Mouse (Mus musculus) midbrain, embryonic 10.5 days (tissue): Measurements from ENCODE around the gene Gfra1. TPM values are rescaled to one million over a fixed set of nuclear protein-coding genes. Genes with fewer than 3 reads are reported as not detected.

Source experiments
- DNase-seq: peaks from one replicate; pipeline ENCODE4 v3.0.0-alpha.2; 2017; ENCODE audit warnings: low spot score
- H3K27ac ChIP-seq: fragments of 300-500 bp; sonication (generic); replicated peaks from 2 replicates; pipeline ENCODE4 v1.5.1; 2016; ENCODE audit warnings: mild to moderate bottlenecking
- H3K27me3 ChIP-seq: fragments of 300-500 bp; sonication (generic); 2 replicates; pipeline ENCODE4 v1.6.1; 2016; ENCODE audit warnings: low read depth, mild to moderate bottlenecking; ENCODE audit not compliant: poor library complexity, severe bottlenecking
- H3K36me3 ChIP-seq: fragments of 300-500 bp; sonication (generic); 2 replicates; pipeline ENCODE4 v1.6.1; 2016; ENCODE audit warnings: mild to moderate bottlenecking, moderate library complexity
- H3K4me1 ChIP-seq: fragments of 300-500 bp; sonication (generic); 2 replicates; pipeline ENCODE4 v1.6.1; 2016
- H3K4me3 ChIP-seq: fragments of 300-500 bp; sonication (generic); 2 replicates; pipeline ENCODE4 v1.5.1; 2016; ENCODE audit warnings: mild to moderate bottlenecking, moderate library complexity
- H3K9me3 ChIP-seq: fragments of 300-500 bp; sonication (generic); replicated peaks from 2 replicates; pipeline ENCODE4 v1.6.1; 2016; ENCODE audit warnings: mild to moderate bottlenecking
- WGBS: fragments of 180-500 bp; shearing (Covaris S2); methylation state at CpG from one replicate; pipeline ENCODE4 v1.1.7; 2016; 5-methylcytosine and 5-hydroxymethylcytosine counted together
- polyA plus RNA-seq: library from polyadenylated mRNA; unstranded; fragments of >200 nt; fragmentation: Nextera tagmentation; extraction: Ambion mirVana; gene quantifications from 2 replicates; pipeline ENCODE4 v1.2.1, GENCODE M21; 2016

Gene Gfra1
- polyA plus RNA-seq, 1 experiment from 2014 or later: 22.1 TPM

GRCm38 (mm10) chr19:58377969-58378368 is 77.7 kb downstream of the Gfra1 start:
- Histone ChIP-seq H3K27ac (no peak overlapping the region; the same call in 1 of the 2 replicates), H3K27me3 (no peaks in the 10 kb centered on the region)

GRCm38 (mm10) chr19:58376675-58377102 is 79.0 kb downstream of the Gfra1 start:
- no peak for DNase-seq
- 76% methylated on average over 8 of the region's 8 CpGs for WGBS
- peaks cover 29% of the 10 kb centered on the region for H3K4me1 ChIP-seq

More at GRCm38 (mm10) chr19:58377969-58378368, 77.7 kb downstream of the Gfra1 start:
- WGBS: 92% methylated on average over 8 of the region's 8 CpGs
- DNase-seq: no peak
- no peaks in the 10 kb centered on the region for H3K36me3 ChIP-seq
- H3K4me1 ChIP-seq: peaks cover 17% of the 10 kb centered on the region; the same call in 1 of the 2 replicates
- H3K9me3 ChIP-seq: no peaks in the 10 kb centered on the region
- H3K4me3 ChIP-seq: no peak overlapping the region

GRCm38 (mm10) chr19:58374648-58375047 is 81.1 kb downstream of the Gfra1 start:
- Histone ChIP-seq H3K27me3 (no peaks in the 10 kb centered on the region), H3K36me3 (no peaks in the 10 kb centered on the region), H3K4me1 (peaks cover 26% of the 10 kb centered on the region), H3K9me3 (no peaks in the 10 kb centered on the region), H3K4me3 (no peak overlapping the region), H3K27ac (no peak overlapping the region)
- DNase-seq: no peak
- 92% methylated on average over 5 of the region's 5 CpGs for WGBS

More at GRCm38 (mm10) chr19:58376675-58377102, 79.0 kb downstream of the Gfra1 start:
- Histone ChIP-seq H3K27ac (no peak overlapping the region), H3K9me3 (no peaks in the 10 kb centered on the region), H3K36me3 (no peaks in the 10 kb centered on the region), H3K27me3 (no peaks in the 10 kb centered on the region), H3K4me3 (no peak overlapping the region)

- Histone ChIP-seq H3K9me3 (no peaks in the 10 kb centered on the region), H3K27me3 (no peaks in the 10 kb centered on the region), H3K4me3 (no peak overlapping the region), H3K36me3 (no peaks in the 10 kb centered on the region), H3K4me1 (peaks cover 29% of the 10 kb centered on the region), H3K27ac (no peak overlapping the region)
- WGBS: 89% methylated on average over 4 of the region's 4 CpGs
- DNase-seq: no peak
These were observed 81.6 kb downstream of the Gfra1 start for GRCm38 (mm10) chr19:58374155-58374554.

GRCm38 (mm10) chr19:58368513-58368912 is 87.2 kb downstream of the Gfra1 start:
- WGBS: 74% methylated on average over 2 of the region's 2 CpGs
- H3K9me3 ChIP-seq: no peaks in the 10 kb centered on the region
- no peaks in the 10 kb centered on the region for H3K36me3 ChIP-seq
- H3K27ac ChIP-seq: no peak overlapping the region
- no peak for DNase-seq
- peaks cover 22% of the 10 kb centered on the region for H3K4me1 ChIP-seq
- H3K27me3 ChIP-seq: no peaks in the 10 kb centered on the region
- H3K4me3 ChIP-seq: no peak overlapping the region

DNA sequence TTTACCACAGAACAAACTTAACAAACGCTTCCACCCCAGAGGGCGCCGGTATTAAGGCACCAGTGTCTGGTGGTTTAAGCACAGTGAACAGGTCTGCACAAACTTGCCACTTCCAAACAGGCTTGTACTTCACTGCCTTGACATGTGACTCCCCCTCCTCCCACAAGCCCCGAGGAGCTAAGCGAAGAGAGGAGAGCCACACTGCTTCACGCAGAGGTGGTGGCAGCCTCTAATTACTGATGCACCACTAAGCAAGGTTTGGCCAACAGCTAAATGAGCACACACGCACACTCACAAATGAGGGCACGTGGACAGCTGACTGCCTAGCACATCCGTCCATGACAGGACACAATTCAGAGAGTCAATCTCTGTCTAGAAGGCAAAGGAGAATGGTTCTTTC is 91.0 kb downstream of the Gfra1 start:
- Histone ChIP-seq H3K9me3 (no peaks in the 10 kb centered on the region), H3K27ac (no peak overlapping the region), H3K4me3 (no peak overlapping the region), H3K36me3 (no peaks in the 10 kb centered on the region), H3K4me1 (peaks cover 5% of the 10 kb centered on the region; the same call in 1 of the 2 replicates), H3K27me3 (no peaks in the 10 kb centered on the region)
- WGBS: 68% methylated on average over 9 of the region's 9 CpGs
- DNase-seq: no peak

DNA sequence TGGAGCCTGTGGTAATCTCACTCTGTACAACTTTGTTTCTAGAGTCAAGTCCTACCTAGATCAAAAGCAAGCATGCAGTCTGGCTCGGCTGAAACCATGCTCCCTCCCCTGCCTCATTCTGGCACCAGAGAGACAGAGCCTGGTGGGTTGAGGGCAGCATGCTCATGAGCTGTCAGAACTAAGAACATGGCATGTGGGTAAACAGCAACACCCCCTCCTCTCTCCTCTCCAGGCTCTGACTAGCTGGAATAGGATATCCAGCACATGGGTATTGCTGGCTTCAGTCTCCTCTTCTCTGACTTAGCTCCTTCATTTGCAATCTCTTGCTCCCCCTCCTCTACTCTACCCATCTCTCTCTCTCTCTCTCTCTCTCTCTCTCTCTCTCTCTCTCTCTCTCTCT is 94.7 kb downstream of the Gfra1 start:
- DNase-seq: no peak
- Histone ChIP-seq H3K9me3 (no peaks in the 10 kb centered on the region), H3K4me1 (no peaks in the 10 kb centered on the region), H3K27me3 (peaks cover 6% of the 10 kb centered on the region; the same call in 1 of the 2 replicates), H3K4me3 (no peak overlapping the region), H3K27ac (no peak overlapping the region), H3K36me3 (no peaks in the 10 kb centered on the region)
- WGBS: 74% methylated on average over 1 of the region's 1 CpGs

DNA sequence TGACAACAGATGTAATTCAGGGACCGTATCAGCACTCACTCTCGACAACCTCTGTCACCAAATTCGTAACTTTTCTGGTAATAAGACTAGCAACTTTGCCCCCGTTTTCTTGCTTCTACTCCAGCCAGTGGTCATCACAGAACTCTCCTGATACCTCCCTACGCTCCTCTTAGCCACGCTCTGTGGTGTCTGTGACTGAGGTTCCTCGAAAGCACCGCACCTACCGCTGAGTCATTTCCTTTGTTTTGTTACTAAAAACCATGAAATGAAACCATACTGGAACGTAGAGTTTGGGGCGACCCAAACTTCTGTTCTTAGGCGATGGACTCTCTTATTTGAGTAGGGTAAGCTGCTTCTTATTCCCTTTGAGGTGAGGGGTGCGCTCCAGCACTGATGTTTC is 97.6 kb downstream of the Gfra1 start:
- Histone ChIP-seq H3K36me3 (no peaks in the 10 kb centered on the region), H3K27ac (no peak overlapping the region), H3K9me3 (no peaks in the 10 kb centered on the region), H3K4me3 (no peak overlapping the region), H3K27me3 (peaks cover 23% of the 10 kb centered on the region), H3K4me1 (peaks cover 10% of the 10 kb centered on the region)
- no peak for DNase-seq
- 89% methylated on average over 13 of the region's 13 CpGs for WGBS

GRCm38 (mm10) chr19:58353953-58354352 is 101.8 kb downstream of the Gfra1 start:
- H3K9me3 ChIP-seq: no peaks in the 10 kb centered on the region
- peak overlapping the region; percentile 30 for H3K27ac ChIP-seq
- H3K36me3 ChIP-seq: no peaks in the 10 kb centered on the region
- H3K4me1 ChIP-seq: peaks cover 49% of the 10 kb centered on the region
- no peak overlapping the region for H3K4me3 ChIP-seq
- 38% methylated on average over 2 of the region's 2 CpGs for WGBS
- DNase-seq: no peak
- peaks cover 55% of the 10 kb centered on the region for H3K27me3 ChIP-seq

DNA sequence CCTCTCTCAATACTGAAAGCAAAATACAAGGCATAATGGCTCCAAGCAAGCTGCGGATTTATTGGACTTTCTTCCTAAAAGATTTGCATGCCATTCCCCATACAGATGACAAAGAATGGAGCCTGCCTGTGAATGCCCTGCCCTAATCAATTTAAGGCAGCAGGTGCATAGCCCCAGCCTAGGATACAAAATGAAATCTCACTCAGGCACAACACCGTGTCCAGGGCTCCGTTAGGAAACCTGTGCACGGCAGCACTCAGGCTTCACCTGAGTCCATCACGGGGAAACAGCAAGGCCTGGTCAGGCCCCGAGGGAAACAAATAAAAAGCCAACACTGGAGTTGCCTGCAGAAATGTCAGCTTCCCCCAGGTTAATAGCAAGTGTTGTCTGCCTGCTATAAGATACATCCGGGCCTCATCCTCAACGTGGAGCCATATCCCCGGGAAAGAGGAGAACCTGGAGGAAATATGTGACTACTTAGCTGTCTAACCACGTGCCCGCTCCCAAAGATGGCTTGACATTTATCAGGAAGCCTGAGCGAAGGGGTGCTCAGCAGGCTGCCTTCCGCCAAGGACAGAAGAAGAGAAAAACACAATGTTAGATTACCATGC is 102.3 kb downstream of the Gfra1 start:
- DNase-seq: no peak
- peaks cover 55% of the 10 kb centered on the region for H3K4me1 ChIP-seq
- H3K4me3 ChIP-seq: no peak overlapping the region
- peaks cover 61% of the 10 kb centered on the region for H3K27me3 ChIP-seq
- H3K27ac ChIP-seq: peak overlapping the region; percentile 30
- 64% methylated on average over 13 of the region's 13 CpGs for WGBS
- no peaks in the 10 kb centered on the region for H3K9me3 ChIP-seq
- no peaks in the 10 kb centered on the region for H3K36me3 ChIP-seq

DNA sequence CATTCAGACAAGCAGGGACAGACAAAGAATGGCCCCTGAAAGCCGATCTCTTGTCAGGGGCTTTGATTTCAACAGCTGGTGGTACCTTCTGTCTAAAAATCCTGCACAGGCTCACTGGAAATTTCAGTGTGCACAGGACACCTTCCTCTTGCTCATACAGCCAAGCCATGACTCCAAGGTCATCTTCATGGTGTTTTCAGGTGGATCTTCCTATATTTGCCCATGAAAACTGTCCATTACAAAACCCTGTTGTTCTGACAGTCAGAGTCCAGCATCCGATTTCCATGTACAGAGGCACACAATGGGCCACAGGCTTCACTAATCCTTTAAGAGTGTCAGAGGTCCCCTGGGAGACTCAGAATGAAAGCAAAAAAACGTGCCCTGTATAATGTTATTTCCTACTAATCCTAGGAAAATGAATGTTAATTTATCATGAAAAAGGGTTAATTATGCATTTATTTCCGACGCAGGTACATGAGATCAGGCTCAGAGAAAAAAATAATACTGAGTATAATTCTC is 105.8 kb downstream of the Gfra1 start:
- H3K4me3 ChIP-seq: no peak overlapping the region
- H3K4me1 ChIP-seq: peaks cover 61% of the 10 kb centered on the region
- H3K27ac ChIP-seq: peak overlapping the region; percentile 77
- H3K9me3 ChIP-seq: no peaks in the 10 kb centered on the region
- peak; percentile 47 for DNase-seq
- no peaks in the 10 kb centered on the region for H3K36me3 ChIP-seq
- 17% methylated on average over 5 of the region's 5 CpGs for WGBS
- peaks cover 70% of the 10 kb centered on the region for H3K27me3 ChIP-seq

- Histone ChIP-seq H3K9me3 (no peaks in the 10 kb centered on the region), H3K4me3 (no peak overlapping the region), H3K27me3 (peaks cover 30% of the 10 kb centered on the region), H3K4me1 (peaks cover 37% of the 10 kb centered on the region), H3K27ac (no peak overlapping the region), H3K36me3 (no peaks in the 10 kb centered on the region)
- 69% methylated on average over 7 of the region's 7 CpGs for WGBS
- DNase-seq: no peak
These were observed 110.6 kb downstream of the Gfra1 start for GRCm38 (mm10) chr19:58345137-58345536.

GRCm38 (mm10) chr19:58341351-58341750 is 114.4 kb downstream of the Gfra1 start:
- 78% methylated on average over 4 of the region's 4 CpGs for WGBS
- no peak for DNase-seq
- no peak overlapping the region for H3K4me3 ChIP-seq
- H3K36me3 ChIP-seq: no peaks in the 10 kb centered on the region
- H3K9me3 ChIP-seq: no peaks in the 10 kb centered on the region
- peaks cover 25% of the 10 kb centered on the region for H3K4me1 ChIP-seq
- H3K27me3 ChIP-seq: peaks cover 9% of the 10 kb centered on the region
- H3K27ac ChIP-seq: no peak overlapping the region
